Mouse (Mus musculus) 3134 (cell line): ENCODE data around the gene Btrc.

Experiments
- DNase-seq: peaks from one replicate; pipeline ENCODE4 v3.0.0-alpha.2; 2011; ENCODE audit warnings: low spot score; ENCODE audit not compliant: insufficient read length; ENCODE audit errors: extremely low read depth

Gene Btrc

GRCm38 (mm10) chr19:45565925-45566715, 202.6 kb downstream of the Btrc start:
- DNase-seq: no peak

GRCm38 (mm10) chr19:45567367-45567766, 203.8 kb downstream of the Btrc start:
- no peak for DNase-seq

- no peak for DNase-seq
Measured at GRCm38 (mm10) chr19:45573033-45573432, 209.5 kb downstream of the Btrc start.

GRCm38 (mm10) chr19:45573861-45574267, 210.3 kb downstream of the Btrc start:
- DNase-seq: peak; percentile 62

- DNase-seq: no peak
Measured at GRCm38 (mm10) chr19:45574339-45574898, 210.9 kb downstream of the Btrc start.

- no peak for DNase-seq
Measured at GRCm38 (mm10) chr19:45574941-45575631, 211.6 kb downstream of the Btrc start.

GRCm38 (mm10) chr19:45575632-45576001, 212.1 kb downstream of the Btrc start:
- DNase-seq: no peak

GRCm38 (mm10) chr19:45577141-45577750, 213.7 kb downstream of the Btrc start:
- DNase-seq: no peak

- DNase-seq: no peak
Measured at GRCm38 (mm10) chr19:45578976-45579375, 215.4 kb downstream of the Btrc start.

- DNase-seq: no peak
Measured at GRCm38 (mm10) chr19:45579416-45579815, 215.9 kb downstream of the Btrc start.
